Mouse (Mus musculus): ENCODE results near the gene Iyd.

DNA sequence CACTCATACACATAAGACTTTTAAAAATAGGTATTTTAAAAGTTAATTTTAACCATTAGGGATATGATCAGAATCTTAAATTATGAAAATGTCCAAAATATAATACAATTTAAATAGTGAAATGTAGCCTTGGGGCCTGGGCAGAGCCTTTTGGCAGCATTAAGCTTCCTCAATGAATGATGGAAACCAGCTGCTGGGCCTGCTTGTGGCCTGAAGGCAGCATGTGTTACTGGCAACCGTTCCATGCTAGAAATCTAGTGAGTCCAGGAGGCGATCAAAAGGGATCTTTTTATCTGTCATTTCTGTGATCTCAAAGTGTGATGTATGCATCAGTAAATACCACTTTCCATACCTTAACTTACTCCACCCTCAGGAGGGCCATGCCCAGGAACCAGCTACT lies 9.3 kb downstream of the Iyd start:
- TF ChIP-seq EP300 (IDR thresholded peaks at IDR 0.05) (no peak), CTCF (IDR thresholded peaks at IDR 0.05) (no peak)

Measured in lung, postnatal 0 days (tissue).